Mouse (Mus musculus) heart, postnatal 4 days (tissue): ENCODE measurements around the gene Nrg4. TPM values are rescaled to one million over a fixed set of nuclear protein-coding genes. Genes with fewer than 3 reads are reported as not detected.

Source experiments
- DNase-seq: peaks from one replicate; pipeline ENCODE4 v3.0.0; 2021
- total RNA-seq, 2 experiments: library from RNA; stranded (reverse); gene quantifications; 2 replicates each; pipeline ENCODE4 v1.2.3; 2021

Gene Nrg4
- total RNA-seq, 2 experiments from 2014 or later = 0.71 to 1.2 TPM

- DNase-seq = no peak
Observed at GRCm38 (mm10) chr9:55213396-55213795, 113.2 kb downstream of the Nrg4 start.

- DNase-seq = no peak
Observed at GRCm38 (mm10) chr9:55211611-55212010, 115.0 kb downstream of the Nrg4 start.

- DNase-seq = peak; percentile 89
Observed at GRCm38 (mm10) chr9:55208790-55209481, 117.7 kb downstream of the Nrg4 start, which contains the start of gene Fbxo22. TSS of gene Fbxo22 (plus strand) at chr9:55208925.

- no peak for DNase-seq
Observed at GRCm38 (mm10) chr9:55208458-55208789, 118.2 kb downstream of the Nrg4 start.

- peak; percentile 27 for DNase-seq
Observed at GRCm38 (mm10) chr9:55199348-55199747, 127.3 kb downstream of the Nrg4 start.

GRCm38 (mm10) chr9:55198260-55198659, 128.4 kb downstream of the Nrg4 start:
- no peak for DNase-seq

GRCm38 (mm10) chr9:55195876-55196275, 130.8 kb downstream of the Nrg4 start:
- no peak for DNase-seq

GRCm38 (mm10) chr9:55174235-55174634, 152.4 kb downstream of the Nrg4 start:
- DNase-seq = no peak

- no peak for DNase-seq
Observed at GRCm38 (mm10) chr9:55172195-55172685, 154.4 kb downstream of the Nrg4 start.

GRCm38 (mm10) chr9:55170655-55171412, 155.8 kb downstream of the Nrg4 start:
- no peak for DNase-seq

Other genes starting within 250 kb of the Nrg4 start
- 10 to 100 TPM; 29.2 to 31.4 TPM for gene Ube2q2, start 178.0 kb downstream of the Nrg4 start, total RNA-seq
- 10 to 100 TPM; 33.7 to 33.8 TPM for gene Fbxo22, start 117.9 kb downstream of the Nrg4 start, total RNA-seq
- gene Tmem266, start 69 bp upstream of the Nrg4 start, total RNA-seq = under 1 TPM; 0.83 TPM
- gene Etfa, start 185.4 kb upstream of the Nrg4 start, total RNA-seq = 100 to 1,000 TPM; 537 to 600 TPM
- not detected for gene Isl2, start 211.8 kb upstream of the Nrg4 start, total RNA-seq